Mouse (Mus musculus): Measurements from ENCODE around the gene Hist4h4. TPM values are rescaled to one million over a fixed set of nuclear protein-coding genes. Genes with fewer than 3 reads are reported as not detected.

Gene Hist4h4
- polyA plus RNA-seq, 1 experiment: 2.0 TPM

- no peaks in the 10 kb centered on the region for H3K27me3 ChIP-seq (ENCODE audit: control insufficient read depth, insufficient read depth, low read length)
- H3K4me1 ChIP-seq (ENCODE audit: control insufficient read depth, insufficient read depth, insufficient read length, low read length): peaks cover 20% of the 10 kb centered on the region; the same call in 1 of the 2 replicates
- H3K36me3 ChIP-seq (ENCODE audit: control insufficient read depth, insufficient read depth, low read length): peaks cover 58% of the 10 kb centered on the region
- H3K27ac ChIP-seq (ENCODE audit: insufficient read depth, low read depth, low read length): peak overlapping the region; percentile 76; the same call in 1 of the 2 replicates
- no peak overlapping the region for H3K4me3 ChIP-seq (ENCODE audit: low read depth, low read length)
- WGBS: 12% methylated on average over 1 of the region's 1 CpGs
- no peak for TF ChIP-seq POLR2A (IDR thresholded peaks at IDR 0.05; ENCODE audit: low read depth, low read length)
- TF ChIP-seq CTCF (IDR thresholded peaks at IDR 0.05; ENCODE audit: extremely low read depth, insufficient read length, insufficient replicate concordance, low read depth, low read length): no peak
Measured at GRCm38 (mm10) chr6:136763912-136764311, 40.3 kb downstream of the Hist4h4 start.

Other genes starting within 250 kb of the Hist4h4 start
- 23.6 and 84.9 TPM in 2 replicates for gene Plbd1, start 142.5 kb downstream of the Hist4h4 start, polyA plus RNA-seq (2012; rRNA removed)
- 26.6 and 69.2 TPM in 2 replicates for gene Gucy2c, start 22.6 kb downstream of the Hist4h4 start, polyA plus RNA-seq (2012; rRNA removed)
- gene H2afj, start 3.8 kb upstream of the Hist4h4 start, polyA plus RNA-seq (2012; rRNA removed): 401 and 773 TPM in 2 replicates
- 0.28 and 0.56 TPM in 2 replicates for gene BC049715, start 23.2 kb upstream of the Hist4h4 start, polyA plus RNA-seq (2012; rRNA removed)
- gene Wbp11, start 23.8 kb upstream of the Hist4h4 start, polyA plus RNA-seq (2012; rRNA removed): 16.0 and 32.0 TPM in 2 replicates
- not detected in 2 replicates for gene Smco3, start 31.0 kb upstream of the Hist4h4 start, polyA plus RNA-seq (2012; rRNA removed)
- 0.04 and 0.11 TPM in 2 replicates for gene Art4, start 53.3 kb upstream of the Hist4h4 start, polyA plus RNA-seq (2012; rRNA removed)
- gene Mgp, start 71.4 kb upstream of the Hist4h4 start, polyA plus RNA-seq (2012; rRNA removed): 76.2 and 91.8 TPM in 2 replicates
- gene Erp27, start 117.8 kb upstream of the Hist4h4 start, polyA plus RNA-seq (2012; rRNA removed): 0.28 and 23.3 TPM in 2 replicates
- 0.04 TPM in 1 of 2 replicates, not detected in the other for gene Pde6h, start 119.4 kb upstream of the Hist4h4 start, polyA plus RNA-seq (2012; rRNA removed)
- gene Arhgdib, start 137.5 kb upstream of the Hist4h4 start, polyA plus RNA-seq (2012; rRNA removed): 11.2 and 22.6 TPM in 2 replicates